9 mouse cellular contexts compared by ENCODE assay signal in the genomic region with DNA sequence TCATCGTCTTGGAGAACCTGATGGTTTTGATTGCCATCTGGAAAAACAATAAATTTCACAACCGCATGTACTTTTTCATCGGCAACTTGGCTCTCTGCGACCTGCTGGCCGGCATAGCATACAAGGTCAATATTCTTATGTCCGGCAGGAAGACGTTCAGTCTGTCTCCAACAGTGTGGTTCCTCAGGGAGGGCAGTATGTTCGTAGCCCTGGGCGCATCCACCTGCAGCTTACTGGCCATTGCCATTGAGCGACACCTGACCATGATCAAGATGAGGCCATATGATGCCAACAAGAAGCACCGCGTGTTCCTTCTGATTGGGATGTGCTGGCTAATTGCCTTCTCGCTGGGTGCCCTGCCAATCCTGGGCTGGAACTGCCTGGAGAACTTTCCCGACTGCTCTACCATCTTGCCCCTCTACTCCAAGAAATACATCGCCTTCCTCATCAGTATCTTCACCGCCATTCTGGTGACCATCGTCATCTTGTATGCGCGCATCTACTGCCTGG. TPM values are rescaled to one million over a fixed set of nuclear protein-coding genes. Genes with fewer than 3 reads are reported as not detected.
DNase-seq lines count a peak whose midpoint lies in the region; ATAC-seq lines count a peak whose summit lies in the region.
"Had no signal": no experiment of that assay in that cellular context is flagged by ENCODE, and none has a peak within 500 bp of the region (broad histone marks: within the 10 kb centered on the region; RNA-seq: fewer than 3 reads in every experiment).

No protein-coding gene starts in this region.

- H3K27me3 ChIP-seq in lung, embryonic 15.5 days, result no peaks in the 10 kb centered on the region
- H3K27me3 ChIP-seq in hindbrain, embryonic 16.5 days (replicated peaks; ENCODE audit: control insufficient read depth, insufficient read depth, low read length), result no peaks in the 10 kb centered on the region
- no peaks in the 10 kb centered on the region for H3K27me3 ChIP-seq in neural tube, embryonic 14.5 days (ENCODE audit: control insufficient read depth, insufficient read depth, low read length)

- H3K4me2 ChIP-seq in lung, embryonic 15.5 days, result peak overlapping the region; percentile 34; the same call in 1 of the 2 replicates
- H3K4me2 ChIP-seq in hindbrain, embryonic 16.5 days (ENCODE audit: low read length), result peak overlapping the region; percentile 67
- peak overlapping the region; percentile 26 for H3K4me2 ChIP-seq in neural tube, embryonic 14.5 days (ENCODE audit: low read depth, low read length)

- H3K4me3 ChIP-seq in lung, embryonic 15.5 days, result no peak overlapping the region
- peak overlapping the region; percentile 27 for H3K4me3 ChIP-seq in hindbrain, embryonic 16.5 days (ENCODE audit: low read length)
- H3K4me3 ChIP-seq in neural tube, embryonic 14.5 days (ENCODE audit: low read depth, low read length), result no peak overlapping the region
- H3K4me3 ChIP-seq: erythroblast, embryonic 14.5 days had no signal

- H3K36me3 ChIP-seq in lung, embryonic 15.5 days, result peaks cover 51% of the 10 kb centered on the region
- no peaks in the 10 kb centered on the region; the same call in 1 of the 2 replicates for H3K36me3 ChIP-seq in hindbrain, embryonic 16.5 days (ENCODE audit: control insufficient read depth, insufficient read depth, low read length)
- H3K36me3 ChIP-seq in neural tube, embryonic 14.5 days (ENCODE audit: control insufficient read depth, insufficient read depth, low read length), result no peaks in the 10 kb centered on the region

- H3K9ac ChIP-seq in lung, embryonic 15.5 days, result no peak overlapping the region
- H3K9ac ChIP-seq in hindbrain, embryonic 16.5 days (ENCODE audit: low read depth, low read length), result peak overlapping the region; percentile 63
- no peak overlapping the region for H3K9ac ChIP-seq in neural tube, embryonic 14.5 days (replicated peaks; ENCODE audit: low read depth, low read length)

- no peak for ATAC-seq in lung, embryonic 15.5 days (ENCODE audit: borderline replicate concordance, extremely low read depth, low FRiP score, low TSS enrichment)
- ATAC-seq in hindbrain, embryonic 16.5 days, result peak; percentile 41
- peak; percentile 26 for ATAC-seq in neural tube, embryonic 14.5 days (ENCODE audit: low read depth)

- no peak overlapping the region for H3K27ac ChIP-seq in lung, embryonic 15.5 days
- H3K27ac ChIP-seq in hindbrain, embryonic 16.5 days (ENCODE audit: low read depth, low read length), result no peak overlapping the region
- no peak overlapping the region for H3K27ac ChIP-seq in neural tube, embryonic 14.5 days (ENCODE audit: low read depth, low read length)

- H3K9me3 ChIP-seq in lung, embryonic 15.5 days, result no peaks in the 10 kb centered on the region
- no peaks in the 10 kb centered on the region; the same call in 1 of the 2 replicates for H3K9me3 ChIP-seq in hindbrain, embryonic 16.5 days (ENCODE audit: control insufficient read depth, low read length)
- H3K9me3 ChIP-seq in neural tube, embryonic 14.5 days (ENCODE audit: control insufficient read depth, low read length), result no peaks in the 10 kb centered on the region

- DNase-seq in cerebellum, postnatal 10 days, result peak; percentile 58 to 61
- DNase-seq in cerebellum, adult 8-10 months, result no peak
- no peak for DNase-seq in lung, postnatal 4 days
- no peak for DNase-seq in ovary, postnatal 14 days (ENCODE audit: low spot score)
- no peak for DNase-seq in spleen, postnatal 36 days (ENCODE audit: low spot score in 2 of 2)

- peaks cover 30% of the 10 kb centered on the region for H3K4me1 ChIP-seq in lung, embryonic 15.5 days
- peaks cover 15% of the 10 kb centered on the region for H3K4me1 ChIP-seq in hindbrain, embryonic 16.5 days (ENCODE audit: control insufficient read depth, insufficient read depth, low read depth, low read length)
- peaks cover 10% of the 10 kb centered on the region for H3K4me1 ChIP-seq in neural tube, embryonic 14.5 days (ENCODE audit: control insufficient read depth, insufficient read depth, low read length)

- WGBS in lung, embryonic 15.5 days, result 72% methylated on average over 19 of the region's 19 CpGs
- whole genome bisulfite sequencing in hindbrain, embryonic 16.5 days, result 79% methylated on average over 19 of the region's 19 CpGs
- WGBS in neural tube, embryonic 14.5 days, result 77% methylated on average over 19 of the region's 19 CpGs

RNA-seq across cellular contexts. Expression of a gene that starts 10.6 kb away (rescaled TPM):
- polyA plus RNA-seq in lung, embryonic 15.5 days (2015; fragmentation: Nextera tagmentation; extraction: Ambion mirVana), result 107 and 115 TPM in 2 replicates
- 15.0 and 17.1 TPM in 2 replicates for polyA plus RNA-seq in hindbrain, embryonic 16.5 days (2015; fragmentation: Nextera tagmentation; extraction: Ambion mirVana)
- 5.9 and 12.8 TPM in 2 replicates for polyA plus RNA-seq in neural tube, embryonic 14.5 days (2014; fragmentation: Nextera tagmentation; extraction: Ambion mirVana)

Comparison
In these comparisons a context has a peak if more than half of its experiments do, and no peak if none do; other contexts are left out.
1. DNase-seq: peak in cerebellum, postnatal 10 days (2 of 2); none in cerebellum, adult 8-10 months (single experiment), lung, postnatal 4 days (0 of 2), ovary, postnatal 14 days (single experiment) and spleen, postnatal 36 days (0 of 2).
2. Peak in every context shown above with its lines, with median percentiles within 50 percentile points of each other: H3K4me2 ChIP-seq.